Mouse (Mus musculus) left cerebral cortex, postnatal 36 days (tissue): ENCODE data around the gene Smc5. TPM values are rescaled to one million over a fixed set of nuclear protein-coding genes. Genes with fewer than 3 reads are reported as not detected.

Source experiments
- total RNA-seq, 2 experiments: library from RNA; stranded (reverse); gene quantifications; 2 replicates each; pipeline ENCODE4 v1.2.3; 2021

Smc5 gene
- total RNA-seq, 2 experiments from 2014 or later = 23.0 to 45.1 TPM

Other genes starting within 250 kb of the Smc5 start
- 100 to 1,000 TPM; 205 to 209 TPM for gene Klf9, start 132.7 kb downstream of the Smc5 start, total RNA-seq
- gene Mamdc2, start 174.5 kb upstream of the Smc5 start, total RNA-seq = under 1 TPM; 0.93 to 0.99 TPM